Mouse (Mus musculus): ENCODE results near the gene Fcer1a. TPM values are rescaled to one million over a fixed set of nuclear protein-coding genes. Genes with fewer than 3 reads are reported as not detected.

The Fcer1a gene
- polyA plus RNA-seq, 1 experiment from 2014 or later = not detected

DNA sequence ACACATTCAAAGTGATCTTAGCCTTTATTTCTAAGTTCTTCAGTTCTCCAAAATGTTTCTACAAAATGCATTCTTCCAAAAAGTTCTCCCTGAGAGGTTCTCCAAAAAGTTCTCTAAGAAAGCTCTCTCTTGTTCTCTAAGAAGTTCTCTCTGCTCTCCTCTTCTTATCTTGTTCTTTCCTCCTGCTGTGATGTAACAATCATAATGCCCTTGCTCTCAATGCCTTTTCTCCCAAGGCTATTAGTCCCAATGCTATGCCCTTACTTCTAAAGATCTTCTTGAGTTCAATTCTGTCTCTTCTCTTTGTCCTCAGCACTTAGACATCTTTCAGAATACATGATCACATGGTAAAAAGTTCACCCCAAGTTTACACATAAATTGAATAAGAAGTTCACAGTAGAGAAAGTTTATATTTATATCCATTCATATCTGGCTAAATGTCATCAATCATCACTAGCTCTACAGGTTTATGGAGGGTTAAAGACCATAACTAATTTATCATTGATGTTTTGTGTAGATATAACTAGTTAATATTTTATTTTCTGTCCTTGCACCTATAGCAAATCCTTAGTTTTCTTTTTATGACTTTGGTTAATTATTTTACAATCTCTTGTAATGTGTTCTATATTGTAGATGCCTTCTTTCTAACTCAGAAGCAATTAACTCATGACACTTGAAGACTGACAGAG lies 52.7 kb downstream of the Fcer1a start:
- Histone ChIP-seq H3K4me2 (ENCODE audit: low read length) (no peak overlapping the region), H3K9me3 (ENCODE audit: control insufficient read depth, low read length) (no peaks in the 10 kb centered on the region), H3K27ac (ENCODE audit: low read depth, low read length) (no peak overlapping the region)

More for the DNA sequence above, 52.7 kb downstream of the Fcer1a start:
- no peaks in the 10 kb centered on the region for H3K4me1 ChIP-seq (ENCODE audit: control insufficient read depth, insufficient read depth, low read depth, low read length)
- H3K27me3 ChIP-seq (replicated peaks; ENCODE audit: control insufficient read depth, insufficient read depth, low read length) = no peaks in the 10 kb centered on the region
- H3K36me3 ChIP-seq (ENCODE audit: control insufficient read depth, insufficient read depth, low read length) = no peaks in the 10 kb centered on the region
- no peak overlapping the region for H3K9ac ChIP-seq (ENCODE audit: low read depth, low read length)
- ATAC-seq = no peak
- no peak overlapping the region for H3K4me3 ChIP-seq (ENCODE audit: low read length)

Other genes with a start within 250 kb of the Fcer1a start
- gene Olfr1408, start 89.8 kb downstream of the Fcer1a start, polyA plus RNA-seq (2015; fragmentation: Nextera tagmentation; extraction: Ambion mirVana) = not detected in 2 replicates
- gene Olfr1406, start 36.6 kb downstream of the Fcer1a start, polyA plus RNA-seq (2015; fragmentation: Nextera tagmentation; extraction: Ambion mirVana) = not detected in 2 replicates
- gene Olfr218, start 29.4 kb downstream of the Fcer1a start, polyA plus RNA-seq (2015; fragmentation: Nextera tagmentation; extraction: Ambion mirVana) = not detected in 2 replicates
- not detected in 2 replicates for gene Olfr1404, start 14.8 kb downstream of the Fcer1a start, polyA plus RNA-seq (2015; fragmentation: Nextera tagmentation; extraction: Ambion mirVana)
- not detected in 2 replicates for gene Olfr418, start 38.8 kb upstream of the Fcer1a start, polyA plus RNA-seq (2015; fragmentation: Nextera tagmentation; extraction: Ambion mirVana)
- not detected in 2 replicates for gene Mptx2, start 50.6 kb upstream of the Fcer1a start, polyA plus RNA-seq (2015; fragmentation: Nextera tagmentation; extraction: Ambion mirVana)
- 17.5 and 20.4 TPM in 2 replicates for gene Ackr1, start 106.5 kb upstream of the Fcer1a start, polyA plus RNA-seq (2015; fragmentation: Nextera tagmentation; extraction: Ambion mirVana)
- gene Aim2, start 123.7 kb upstream of the Fcer1a start, polyA plus RNA-seq (2015; fragmentation: Nextera tagmentation; extraction: Ambion mirVana) = 0.99 and 1.6 TPM in 2 replicates
- gene Cadm3, start 140.5 kb upstream of the Fcer1a start, polyA plus RNA-seq (2015; fragmentation: Nextera tagmentation; extraction: Ambion mirVana) = 64.9 and 70.2 TPM in 2 replicates

Measured in hindbrain, embryonic 16.5 days (tissue).